Mouse (Mus musculus) ES-E14 (cell line): ENCODE data around the gene Magi3.

ENCODE experiments used
- HCFC1 ChIP-seq: IDR thresholded peaks from 2 replicates; pipeline ENCODE4 v1.6.1; 2012; ENCODE audit warnings: low read length, inconsistent platforms, borderline replicate concordance; ENCODE audit not compliant: insufficient read depth
- ZNF384 ChIP-seq: IDR thresholded peaks from 2 replicates; pipeline ENCODE4 v1.6.1; 2012; ENCODE audit warnings: low read depth, low read length, inconsistent platforms

GRCm38 (mm10) chr3:104138953-104139450 lies 81.2 kb downstream of the Magi3 start:
- TF ChIP-seq HCFC1: no peak
- no peak for TF ChIP-seq ZNF384
